8 mouse cellular contexts compared by ENCODE assay signal in genomic region chr14:25586846-25587486, GRCm38 (mm10).
DNase-seq lines count a peak whose midpoint lies in the region; ATAC-seq lines count a peak whose summit lies in the region.

No protein-coding gene starts in this region.

- peak overlapping the region; percentile 11; the same call in 1 of the 2 replicates for H3K9ac ChIP-seq in lung, embryonic 15.5 days
- H3K9ac ChIP-seq in embryonic facial prominence, embryonic 15.5 days: no peak overlapping the region
- peak overlapping the region; percentile 50 for H3K9ac ChIP-seq in intestine, embryonic 16.5 days (ENCODE audit: low read depth, low read length)

- DNase-seq in lung, postnatal 14 days: no peak
- DNase-seq in retina, postnatal 1 day: peak; percentile 63
- DNase-seq in layer of hippocampus, adult 11-12 months (ENCODE audit: low spot score): no peak
- no peak for DNase-seq in thymus, postnatal 36 days

- no peak overlapping the region for H3K4me3 ChIP-seq in lung, embryonic 15.5 days
- no peak overlapping the region for H3K4me3 ChIP-seq in embryonic facial prominence, embryonic 15.5 days (replicated peaks)
- no peak overlapping the region for H3K4me3 ChIP-seq in intestine, embryonic 16.5 days (ENCODE audit: low read length)

- no peaks in the 10 kb centered on the region for H3K9me3 ChIP-seq in lung, embryonic 15.5 days
- no peaks in the 10 kb centered on the region for H3K9me3 ChIP-seq in embryonic facial prominence, embryonic 15.5 days (replicated peaks)
- no peaks in the 10 kb centered on the region for H3K9me3 ChIP-seq in intestine, embryonic 16.5 days (ENCODE audit: control insufficient read depth, low read length)

- peak overlapping the region; percentile 32; the same call in 1 of the 2 replicates for H3K4me2 ChIP-seq in lung, embryonic 15.5 days
- H3K4me2 ChIP-seq in embryonic facial prominence, embryonic 15.5 days (replicated peaks): no peak overlapping the region
- H3K4me2 ChIP-seq in intestine, embryonic 16.5 days (ENCODE audit: low read depth, low read length): 0 out of 2 replicates have a peak overlapping the region, but pooled peaks have one; percentile 8

- H3K4me1 ChIP-seq in lung, embryonic 15.5 days: peaks cover 45% of the 10 kb centered on the region
- H3K4me1 ChIP-seq in embryonic facial prominence, embryonic 15.5 days: peaks cover 70% of the 10 kb centered on the region
- H3K4me1 ChIP-seq in intestine, embryonic 16.5 days (ENCODE audit: control insufficient read depth, insufficient read depth, low read length): peaks cover 61% of the 10 kb centered on the region

- H3K27ac ChIP-seq in lung, embryonic 15.5 days: peak overlapping the region; percentile 89
- peak overlapping the region; percentile 81 for H3K27ac ChIP-seq in embryonic facial prominence, embryonic 15.5 days (replicated peaks)
- H3K27ac ChIP-seq in intestine, embryonic 16.5 days (ENCODE audit: low read length): peak overlapping the region; percentile 88

- 35% methylated on average over 10 of the region's 10 CpGs for whole genome bisulfite sequencing in lung, embryonic 15.5 days
- 35% methylated on average over 10 of the region's 10 CpGs for WGBS in embryonic facial prominence, embryonic 15.5 days
- WGBS in intestine, embryonic 16.5 days: 34% methylated on average over 10 of the region's 10 CpGs

- ATAC-seq in lung, embryonic 15.5 days (ENCODE audit: borderline replicate concordance, extremely low read depth, low FRiP score, low TSS enrichment): no peak
- ATAC-seq in embryonic facial prominence, embryonic 15.5 days (ENCODE audit: insufficient number of reproducible peaks, low FRiP score, low TSS enrichment, low read depth): no peak
- peak; percentile 18 for ATAC-seq in intestine, embryonic 16.5 days
- no peak for ATAC-seq in granulocyte monocyte progenitor cell, adult 5-6 weeks (replicated peaks; ENCODE audit: poor library complexity, severe bottlenecking)

- H3K36me3 ChIP-seq in lung, embryonic 15.5 days: peaks cover 6% of the 10 kb centered on the region; the same call in 1 of the 2 replicates
- H3K36me3 ChIP-seq in embryonic facial prominence, embryonic 15.5 days: peaks cover 23% of the 10 kb centered on the region; the same call in 1 of the 2 replicates
- 0 out of 2 replicates have a peak, but pooled peaks cover 1% of the 10 kb centered on the region for H3K36me3 ChIP-seq in intestine, embryonic 16.5 days (ENCODE audit: control insufficient read depth, insufficient read depth, low read length)

- H3K27me3 ChIP-seq in lung, embryonic 15.5 days: no peaks in the 10 kb centered on the region
- H3K27me3 ChIP-seq in embryonic facial prominence, embryonic 15.5 days: no peaks in the 10 kb centered on the region
- no peaks in the 10 kb centered on the region for H3K27me3 ChIP-seq in intestine, embryonic 16.5 days (replicated peaks; ENCODE audit: control insufficient read depth, insufficient read depth, low read length)
